ENCODE assay signal across 13 mouse cellular contexts in genomic region chr11:118972431-118973377, GRCm38 (mm10). TPM values are rescaled to one million over a fixed set of nuclear protein-coding genes. Genes with fewer than 3 reads are reported as not detected.
A peak's percentile ranks its signal among the peaks of the same experiment; 100 is the strongest.
DNase-seq lines count a peak whose midpoint lies in the region; ATAC-seq lines count a peak whose summit lies in the region.
"Had no signal": no experiment of that assay in that cellular context is flagged by ENCODE, and none has a peak within 500 bp of the region (broad histone marks: within the 10 kb centered on the region; RNA-seq: fewer than 3 reads in every experiment).

No protein-coding gene starts in this region.

- peak; percentile 96 for DNase-seq in left cerebral cortex, postnatal 4 days
- DNase-seq in left cerebral cortex, postnatal 10 days (ENCODE audit: extremely low spot score in 1 of 2, low spot score in 2 of 2) = no peak
- DNase-seq in midbrain, embryonic 14.5 days = peak; percentile 72
- DNase-seq in gastrocnemius, adult 8-10 months (ENCODE audit: low spot score in 2 of 2) = no peak
- no peak for DNase-seq in gastrocnemius, adult 18-20 months (ENCODE audit: low spot score)
- no peak for DNase-seq in heart, postnatal 36 days
- DNase-seq: kidney, postnatal 4 days had no signal

- intact Hi-C loops in left cerebral cortex, postnatal 4 days (cut with DNase I) = loop anchor here (10.0 kb wide), 2 partner anchors 398 to 548 kb away; partner anchors contain the start of gene C1qtnf1
- intact Hi-C loops in left cerebral cortex, postnatal 10 days (cut with DNase I) = loop anchor here (10.0 kb wide), 2 partner anchors 158 to 548 kb away; partner anchors contain the start of gene C1qtnf1
- intact Hi-C loops in heart, postnatal 36 days (cut with DNase I) = no loop called here

- WGBS in forebrain, embryonic 16.5 days = 29% methylated on average over 18 of the region's 18 CpGs
- WGBS in midbrain, embryonic 14.5 days = 12% methylated on average over 18 of the region's 18 CpGs
- WGBS in kidney, embryonic 14.5 days = 31% methylated on average over 18 of the region's 18 CpGs

- H3K9me3 ChIP-seq in forebrain, embryonic 16.5 days (ENCODE audit: control insufficient read depth, low read length) = no peaks in the 10 kb centered on the region
- no peaks in the 10 kb centered on the region for H3K9me3 ChIP-seq in midbrain, embryonic 14.5 days (ENCODE audit: control insufficient read depth, low read length)
- H3K9me3 ChIP-seq in kidney, embryonic 14.5 days (ENCODE audit: control insufficient read depth, low read length) = no peaks in the 10 kb centered on the region
- H3K9me3 ChIP-seq: limb, embryonic 15.5 days had no signal

- H3K27me3 ChIP-seq in forebrain, embryonic 16.5 days (replicated peaks; ENCODE audit: control insufficient read depth, insufficient read depth, low read length) = no peaks in the 10 kb centered on the region
- H3K27me3 ChIP-seq in midbrain, embryonic 14.5 days (ENCODE audit: control insufficient read depth, insufficient read depth, low read length) = no peaks in the 10 kb centered on the region
- H3K27me3 ChIP-seq in kidney, embryonic 14.5 days (ENCODE audit: control insufficient read depth, insufficient read depth, low read length) = peaks cover 17% of the 10 kb centered on the region; the same call in 1 of the 2 replicates

- no peaks in the 10 kb centered on the region for H3K36me3 ChIP-seq in forebrain, embryonic 16.5 days (ENCODE audit: control insufficient read depth, insufficient read depth)
- no peaks in the 10 kb centered on the region for H3K36me3 ChIP-seq in midbrain, embryonic 14.5 days (ENCODE audit: control insufficient read depth, insufficient read depth, low read length)
- no peaks in the 10 kb centered on the region for H3K36me3 ChIP-seq in kidney, embryonic 14.5 days (ENCODE audit: control insufficient read depth, insufficient read depth, low read length)
- H3K36me3 ChIP-seq: limb, embryonic 15.5 days had no signal

- no peak overlapping the region for H3K4me2 ChIP-seq in forebrain, embryonic 16.5 days (ENCODE audit: low read length)
- no peak overlapping the region for H3K4me2 ChIP-seq in midbrain, embryonic 14.5 days (ENCODE audit: low read length)
- H3K4me2 ChIP-seq in kidney, embryonic 14.5 days (replicated peaks; ENCODE audit: low read depth, low read length) = no peak overlapping the region
- H3K4me2 ChIP-seq: limb, embryonic 15.5 days had no signal

- H3K9ac ChIP-seq in forebrain, embryonic 16.5 days (replicated peaks; ENCODE audit: low read depth, low read length) = no peak overlapping the region
- peak overlapping the region; percentile 20; the same call in 1 of the 2 replicates for H3K9ac ChIP-seq in midbrain, embryonic 14.5 days (replicated peaks; ENCODE audit: low read length)
- no peak overlapping the region for H3K9ac ChIP-seq in kidney, embryonic 14.5 days (ENCODE audit: low read depth, low read length)
- H3K9ac ChIP-seq: limb, embryonic 15.5 days had no signal

- no peak overlapping the region for H3K4me3 ChIP-seq in forebrain, embryonic 16.5 days (replicated peaks; ENCODE audit: low read length)
- no peak overlapping the region for H3K4me3 ChIP-seq in midbrain, embryonic 14.5 days (replicated peaks; ENCODE audit: low read depth, low read length)
- H3K4me3 ChIP-seq in kidney, embryonic 14.5 days (ENCODE audit: low read length) = no peak overlapping the region
- H3K4me3 ChIP-seq: limb, embryonic 15.5 days had no signal

- H3K4me1 ChIP-seq in forebrain, embryonic 16.5 days (replicated peaks; ENCODE audit: control insufficient read depth, insufficient read depth, low read length) = peaks cover 24% of the 10 kb centered on the region
- peaks cover 14% of the 10 kb centered on the region for H3K4me1 ChIP-seq in midbrain, embryonic 14.5 days (ENCODE audit: control insufficient read depth, insufficient read depth, low read length)
- 0 out of 2 replicates have a peak, but pooled peaks cover 4% of the 10 kb centered on the region for H3K4me1 ChIP-seq in kidney, embryonic 14.5 days (ENCODE audit: control insufficient read depth, insufficient read depth, low read length)

- peak overlapping the region; percentile 90 for H3K27ac ChIP-seq in forebrain, embryonic 16.5 days (ENCODE audit: low read length)
- peak overlapping the region; percentile 70 for H3K27ac ChIP-seq in midbrain, embryonic 14.5 days (replicated peaks; ENCODE audit: low read depth, low read length)
- no peak overlapping the region for H3K27ac ChIP-seq in kidney, embryonic 14.5 days (ENCODE audit: low read depth, low read length)
- H3K27ac ChIP-seq: limb, embryonic 15.5 days had no signal

- ATAC-seq in forebrain, embryonic 16.5 days = peak; percentile 75
- ATAC-seq in midbrain, embryonic 14.5 days (ENCODE audit: low FRiP score, low TSS enrichment) = peak; percentile 79; the same call in 1 of the 2 replicates
- no peak for ATAC-seq in kidney, embryonic 14.5 days (ENCODE audit: low FRiP score, low TSS enrichment)
- ATAC-seq: CD4-positive, CD25-positive, alpha-beta regulatory T cell, adult 4 months had no signal

RNA-seq across cellular contexts. Expression of gene Enpp7, which starts 15.3 kb away (rescaled TPM):
- not detected for total RNA-seq in left cerebral cortex, postnatal 4 days (2021)
- total RNA-seq in left cerebral cortex, postnatal 10 days (2021) = not detected
- not detected in 2 replicates for polyA plus RNA-seq in forebrain, embryonic 16.5 days (2015; fragmentation: Nextera tagmentation; extraction: Ambion mirVana)
- not detected in 2 replicates for polyA plus RNA-seq in midbrain, embryonic 14.5 days (2014; fragmentation: Nextera tagmentation; extraction: Ambion mirVana)
- not detected in 2 replicates for polyA plus RNA-seq in kidney, embryonic 14.5 days (2014; fragmentation: Nextera tagmentation; extraction: Ambion mirVana)
- not detected for total RNA-seq in gastrocnemius, adult 8-10 months (2022)
- not detected for total RNA-seq in gastrocnemius, adult 18-20 months (2021)
- total RNA-seq in heart, postnatal 36 days (2021) = not detected
- total RNA-seq: megakaryocyte, adult 5-6 weeks had no signal
- polyA plus RNA-seq: CD4-positive, CD25-positive, alpha-beta regulatory T cell, adult 4 months; heart, postnatal 0 days; limb, embryonic 15.5 days had no signal

RNA-seq across cellular contexts. Expression of gene Cbx2, which starts 50.1 kb away (rescaled TPM):
- 1 to 10 TPM; 6.8 to 7.4 TPM for total RNA-seq in left cerebral cortex, postnatal 4 days (2021)
- 1 to 10 TPM; 2.8 to 3.5 TPM for total RNA-seq in left cerebral cortex, postnatal 10 days (2021)
- polyA plus RNA-seq in forebrain, embryonic 16.5 days (2015; fragmentation: Nextera tagmentation; extraction: Ambion mirVana) = 24.9 and 26.7 TPM in 2 replicates
- polyA plus RNA-seq in midbrain, embryonic 14.5 days (2014; fragmentation: Nextera tagmentation; extraction: Ambion mirVana) = 15.6 and 20.7 TPM in 2 replicates
- 19.9 and 38.2 TPM in 2 replicates for polyA plus RNA-seq in kidney, embryonic 14.5 days (2014; fragmentation: Nextera tagmentation; extraction: Ambion mirVana)
- 1 to 10 TPM in 1 of 4 experiments, under 1 TPM in 3; 0.29 to 1.1 (median 0.68) TPM for total RNA-seq in gastrocnemius, adult 8-10 months (2022)
- 1 to 10 TPM in 1 of 2 experiments, under 1 TPM in 1; 0.85 to 1.0 TPM for total RNA-seq in gastrocnemius, adult 18-20 months (2021)
- 1 to 10 TPM; 3.2 to 3.9 TPM for total RNA-seq in heart, postnatal 36 days (2021)

Comparison
In these comparisons a context has a peak if more than half of its experiments do, and no peak if none do; other contexts are left out.
1. DNase-seq: peak in left cerebral cortex, postnatal 4 days (single experiment) and midbrain, embryonic 14.5 days (single experiment); none in left cerebral cortex, postnatal 10 days (0 of 2), gastrocnemius, adult 8-10 months (0 of 2), gastrocnemius, adult 18-20 months (single experiment) and heart, postnatal 36 days (0 of 2).